Mouse (Mus musculus) lung, adult 18-20 months (tissue): ENCODE results near the gene Zfp689.
"Not testable (repeated sequence)": the region's sequence is repeated elsewhere in the genome, so short reads cannot be mapped to it uniquely, and the experiment has no call there.

Experiments used
- DNase-seq, 2 experiments: peaks; one replicate each; pipeline ENCODE4 v3.0.0; 2022; ENCODE audit warnings: mixed read lengths in 2 of 2

The Zfp689 gene

GRCm38 (mm10) chr7:127448521-127449300, at the start of gene Zfp689:
Zfp689 (minus strand) TSS chr7:127449158.
- DNase-seq: peak; percentile 95 to 97

GRCm38 (mm10) chr7:127498407-127498806, 49.4 kb upstream of the Zfp689 start:
- DNase-seq: peak in 1 of 2 experiments; percentile 51

- no peak for DNase-seq
These were observed 48.4 kb upstream of the Zfp689 start for GRCm38 (mm10) chr7:127497382-127497781.

GRCm38 (mm10) chr7:127494648-127495047, 45.7 kb upstream of the Zfp689 start:
- DNase-seq: no peak

GRCm38 (mm10) chr7:127491846-127492245, 42.9 kb upstream of the Zfp689 start:
- DNase-seq: peak; percentile 43 to 44

GRCm38 (mm10) chr7:127489982-127490381, 41.0 kb upstream of the Zfp689 start:
- no peak for DNase-seq

- DNase-seq: not testable (repeated sequence)
These were observed 39.4 kb upstream of the Zfp689 start for GRCm38 (mm10) chr7:127488364-127488763.

- DNase-seq: no peak
These were observed 36.5 kb upstream of the Zfp689 start for GRCm38 (mm10) chr7:127485416-127485815.

- DNase-seq: peak in 1 of 2 experiments; percentile 38
These were observed 31.4 kb upstream of the Zfp689 start for GRCm38 (mm10) chr7:127480321-127480720.

GRCm38 (mm10) chr7:127479318-127480225, 30.6 kb upstream of the Zfp689 start:
- DNase-seq: peak; percentile 40 to 45

- DNase-seq: peak; percentile 98
These were observed 29.8 kb upstream of the Zfp689 start, which contains the start of gene Fbrs for GRCm38 (mm10) chr7:127478635-127479317. Fbrs (plus strand) TSS chr7:127479199.

- DNase-seq: peak; percentile 100
These were observed 29.0 kb upstream of the Zfp689 start for GRCm38 (mm10) chr7:127477687-127478634.

GRCm38 (mm10) chr7:127476855-127477254, 27.9 kb upstream of the Zfp689 start:
- DNase-seq: no peak

GRCm38 (mm10) chr7:127476336-127476735, 27.4 kb upstream of the Zfp689 start:
- DNase-seq: no peak

- DNase-seq: no peak
These were observed 26.3 kb upstream of the Zfp689 start for GRCm38 (mm10) chr7:127475186-127475740.

GRCm38 (mm10) chr7:127474378-127475070, 25.6 kb upstream of the Zfp689 start:
- DNase-seq: no peak

- DNase-seq: no peak
These were observed 24.7 kb upstream of the Zfp689 start for GRCm38 (mm10) chr7:127473705-127474104.

- no peak for DNase-seq
These were observed 23.1 kb upstream of the Zfp689 start for GRCm38 (mm10) chr7:127472060-127472459.

- DNase-seq: no peak
These were observed 22.7 kb upstream of the Zfp689 start for GRCm38 (mm10) chr7:127471646-127472010.

- peak; percentile 95 to 96 for DNase-seq
These were observed 22.0 kb upstream of the Zfp689 start for GRCm38 (mm10) chr7:127470743-127471645.
